Mouse (Mus musculus): ENCODE results near the gene H2al1j.

GRCm38 (mm10) chrX:11363890-11364289 lies 36.3 kb downstream of the H2al1j start:
- TF ChIP-seq USF1 (IDR thresholded peaks at IDR 0.05; ENCODE audit: low read depth, low read length), result no peak
- no peak for TF ChIP-seq ZC3H11A (IDR thresholded peaks at IDR 0.05; ENCODE audit: low read depth, low read length)
- no peak for TF ChIP-seq NELFE (IDR thresholded peaks at IDR 0.05; ENCODE audit: low read depth, low read length)
- TF ChIP-seq CTCF (IDR thresholded peaks at IDR 0.05 in 2 of 3, conservative IDR thresholded peaks at IDR 0.05 in 1 of 3; ENCODE audit: control insufficient read depth in 1 of 3, insufficient read depth in 1 of 3, low read depth in 2 of 3, low read length in 3 of 3, poor library complexity in 1 of 3, severe bottlenecking in 1 of 3), result no peak
- TF ChIP-seq POLR2A (IDR thresholded peaks at IDR 0.05; ENCODE audit: control insufficient read depth in 1 of 2, insufficient read depth in 1 of 2, low read depth in 1 of 2, low read length in 2 of 2, poor library complexity in 1 of 2), result no peak
- no peak for TF ChIP-seq EP300 (IDR thresholded peaks at IDR 0.05; ENCODE audit: low read depth in 1 of 2, low read length in 2 of 2)
- no peak for TF ChIP-seq ELF1 (IDR thresholded peaks at IDR 0.05; ENCODE audit: low read depth, low read length)
- no peak for TF ChIP-seq ZKSCAN1 (IDR thresholded peaks at IDR 0.05; ENCODE audit: low read depth, low read length)
- no peak for TF ChIP-seq CHD2 (IDR thresholded peaks at IDR 0.05; ENCODE audit: low read length)
